Mouse (Mus musculus): ENCODE data around the gene Qtrt1. TPM values are rescaled to one million over a fixed set of nuclear protein-coding genes. Genes with fewer than 3 reads are reported as not detected.

The Qtrt1 gene
- total and polyA plus RNA-seq, 3 experiments = 8.3 to 20.8 (median 8.5) TPM

DNA sequence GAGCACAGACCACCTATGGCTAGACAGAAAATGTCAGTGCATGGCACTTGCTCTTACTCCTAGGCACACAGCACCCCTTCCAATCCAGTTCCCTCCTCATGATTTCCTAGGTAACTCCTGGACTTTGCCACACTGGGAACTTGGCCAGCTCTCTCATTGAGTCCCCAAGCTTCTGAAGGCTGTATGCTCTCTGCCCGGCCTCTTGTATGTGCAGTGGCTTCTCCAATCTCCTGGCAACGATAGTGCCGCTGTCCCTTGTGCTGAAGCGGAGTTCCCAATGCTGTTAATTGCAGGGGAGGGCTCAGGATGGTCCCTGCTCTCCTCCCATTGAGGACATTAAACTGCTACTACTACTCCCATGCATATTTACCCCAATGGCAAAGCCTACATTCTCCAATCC is 3.7 kb upstream of the Qtrt1 start:
- Histone ChIP-seq H3K36me3 (ENCODE audit: control insufficient read depth, insufficient read depth, low read length) (no peaks in the 10 kb centered on the region), H3K27me3 (ENCODE audit: control insufficient read depth, insufficient read depth, low read length) (no peaks in the 10 kb centered on the region), H3K27ac (no peak overlapping the region), H3K79me2 (replicated peaks; ENCODE audit: control insufficient read depth, insufficient read depth, low read length) (no peaks in the 10 kb centered on the region), H3K9ac (ENCODE audit: low read depth, low read length) (no peak overlapping the region), H3K4me1 (ENCODE audit: control insufficient read depth, insufficient read depth, low read length) (peaks cover 1% of the 10 kb centered on the region; the same call in 1 of the 2 replicates), H3K4me3 (no peak overlapping the region)
- intact Hi-C loops (cut with DNase I) = no loop called here
- 10% methylated on average over 4 of the region's 4 CpGs for WGBS
- TF ChIP-seq CTCF (IDR thresholded peaks at IDR 0.05) = no peak
- no peak for TF ChIP-seq EP300 (IDR thresholded peaks at IDR 0.05; ENCODE audit: insufficient read depth, low read depth, low read length)
- no peak for TF ChIP-seq POLR2A (IDR thresholded peaks at IDR 0.05; ENCODE audit: insufficient read depth, low read depth, low read length)
- no peak for DNase-seq

DNA sequence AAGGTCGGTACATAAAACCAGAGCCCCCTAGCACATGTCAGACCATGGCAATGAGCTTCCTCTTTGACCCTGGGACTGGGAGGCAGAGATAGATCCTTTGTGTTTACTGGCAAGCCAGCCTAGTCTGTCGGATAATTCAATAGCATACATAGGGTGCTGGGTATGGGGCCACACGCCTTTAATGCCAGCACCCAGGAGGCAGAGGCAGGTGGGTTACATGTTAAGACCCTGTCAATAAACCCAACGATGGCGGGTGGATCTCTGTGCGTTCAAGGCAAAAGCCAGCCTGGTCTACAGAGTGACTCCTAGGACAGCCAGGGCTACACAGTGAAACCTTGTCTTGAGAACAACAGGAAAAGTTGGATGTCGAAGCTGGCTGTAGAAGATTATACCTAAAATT is 3.0 kb upstream of the Qtrt1 start:
- no peaks in the 10 kb centered on the region for H3K27me3 ChIP-seq (ENCODE audit: control insufficient read depth, insufficient read depth, low read length)
- no peaks in the 10 kb centered on the region for H3K79me2 ChIP-seq (replicated peaks; ENCODE audit: control insufficient read depth, insufficient read depth, low read length)
- peaks cover 1% of the 10 kb centered on the region; the same call in 1 of the 2 replicates for H3K4me1 ChIP-seq (ENCODE audit: control insufficient read depth, insufficient read depth, low read length)
- no peak overlapping the region for H3K9ac ChIP-seq (ENCODE audit: low read depth, low read length)
- WGBS = 67% methylated on average over 7 of the region's 7 CpGs
- TF ChIP-seq CTCF (IDR thresholded peaks at IDR 0.05) = no peak
- no peak for TF ChIP-seq POLR2A (IDR thresholded peaks at IDR 0.05; ENCODE audit: insufficient read depth, low read depth, low read length)
- TF ChIP-seq EP300 (IDR thresholded peaks at IDR 0.05; ENCODE audit: insufficient read depth, low read depth, low read length) = no peak
- no peak overlapping the region for H3K4me3 ChIP-seq
- DNase-seq = no peak
- no peaks in the 10 kb centered on the region for H3K36me3 ChIP-seq (ENCODE audit: control insufficient read depth, insufficient read depth, low read length)
- intact Hi-C loops (cut with DNase I) = no loop called here
- no peak overlapping the region for H3K27ac ChIP-seq

DNA sequence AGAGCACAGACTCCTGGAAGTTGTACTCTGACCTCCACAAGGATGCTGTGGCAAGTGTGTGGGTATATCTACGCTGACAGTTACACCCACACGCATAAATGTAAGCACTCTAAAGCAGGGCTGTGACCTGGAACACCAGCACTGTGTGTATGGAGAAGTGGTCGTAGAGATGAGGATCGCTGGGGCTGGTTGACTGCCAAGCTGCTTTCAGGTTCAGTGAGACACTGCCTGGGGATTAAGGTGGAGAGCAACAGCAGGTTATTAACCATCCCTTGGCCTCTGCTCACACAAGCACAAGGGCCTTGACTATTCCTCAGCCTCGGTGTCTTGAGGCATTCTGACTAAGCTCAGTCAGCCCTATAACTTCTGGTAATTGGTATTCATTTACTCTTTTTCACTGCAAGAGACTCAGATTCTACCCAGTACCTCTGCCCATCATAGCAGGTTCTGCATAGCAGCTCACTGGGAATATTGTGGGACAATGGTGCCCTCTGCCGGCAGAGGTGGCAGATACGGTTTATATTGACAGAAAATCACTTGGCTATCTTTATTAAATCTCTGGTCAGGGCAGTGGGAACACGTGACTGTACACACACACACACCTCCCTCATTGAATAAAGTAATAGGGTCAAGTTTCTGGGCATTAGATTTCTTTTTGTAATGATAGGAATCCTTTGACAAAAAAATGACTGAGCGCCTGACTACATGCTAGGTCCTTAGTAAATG is 1.9 kb upstream of the Qtrt1 start:
- H3K9ac ChIP-seq (ENCODE audit: low read depth, low read length) = no peak overlapping the region
- H3K4me3 ChIP-seq = no peak overlapping the region
- H3K79me2 ChIP-seq (replicated peaks; ENCODE audit: control insufficient read depth, insufficient read depth, low read length) = no peaks in the 10 kb centered on the region
- no peaks in the 10 kb centered on the region for H3K36me3 ChIP-seq (ENCODE audit: control insufficient read depth, insufficient read depth, low read length)
- H3K27ac ChIP-seq = no peak overlapping the region
- intact Hi-C loops (cut with DNase I) = loop anchor here (1.0 to 5.0 kb wide), 3 partner anchors 43 to 167 kb away; no protein-coding TSS in a partner anchor
- peaks cover 1% of the 10 kb centered on the region; the same call in 1 of the 2 replicates for H3K4me1 ChIP-seq (ENCODE audit: control insufficient read depth, insufficient read depth, low read length)
- 34% methylated on average over 9 of the region's 9 CpGs for WGBS
- no peaks in the 10 kb centered on the region for H3K27me3 ChIP-seq (ENCODE audit: control insufficient read depth, insufficient read depth, low read length)
- TF ChIP-seq EP300 (IDR thresholded peaks at IDR 0.05; ENCODE audit: insufficient read depth, low read depth, low read length) = peak; percentile 84; the same call in 1 of the 2 replicates
- TF ChIP-seq CTCF (IDR thresholded peaks at IDR 0.05) = peak; percentile 87
- no peak for TF ChIP-seq POLR2A (IDR thresholded peaks at IDR 0.05; ENCODE audit: insufficient read depth, low read depth, low read length)
- DNase-seq = peak; percentile 77 to 87

DNA sequence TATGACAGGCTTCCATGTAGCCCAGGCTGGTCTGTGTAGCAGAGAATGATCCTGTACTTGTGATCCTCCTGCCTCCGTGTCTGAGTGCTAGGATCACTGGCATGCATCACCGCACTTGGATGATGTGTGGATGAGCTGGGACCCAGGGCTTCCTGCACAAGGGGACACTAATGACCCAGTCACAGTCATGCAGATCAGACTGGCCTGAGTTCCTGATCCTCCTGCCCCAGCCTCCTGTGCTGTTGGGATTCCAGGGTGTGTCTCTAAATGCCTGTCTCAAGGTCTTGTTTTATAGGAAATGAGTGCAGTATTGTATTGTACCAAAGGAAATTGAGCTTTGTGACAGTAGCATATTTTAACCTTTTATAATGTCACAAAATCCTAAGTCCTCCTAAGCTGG is 6.2 kb downstream of the Qtrt1 start:
- H3K36me3 ChIP-seq (ENCODE audit: control insufficient read depth, insufficient read depth, low read length) = no peaks in the 10 kb centered on the region
- intact Hi-C loops (cut with DNase I) = no loop called here
- TF ChIP-seq POLR2A (IDR thresholded peaks at IDR 0.05; ENCODE audit: insufficient read depth, low read depth, low read length) = no peak
- no peak for TF ChIP-seq EP300 (IDR thresholded peaks at IDR 0.05; ENCODE audit: insufficient read depth, low read depth, low read length)
- no peak for TF ChIP-seq CTCF (IDR thresholded peaks at IDR 0.05)

DNA sequence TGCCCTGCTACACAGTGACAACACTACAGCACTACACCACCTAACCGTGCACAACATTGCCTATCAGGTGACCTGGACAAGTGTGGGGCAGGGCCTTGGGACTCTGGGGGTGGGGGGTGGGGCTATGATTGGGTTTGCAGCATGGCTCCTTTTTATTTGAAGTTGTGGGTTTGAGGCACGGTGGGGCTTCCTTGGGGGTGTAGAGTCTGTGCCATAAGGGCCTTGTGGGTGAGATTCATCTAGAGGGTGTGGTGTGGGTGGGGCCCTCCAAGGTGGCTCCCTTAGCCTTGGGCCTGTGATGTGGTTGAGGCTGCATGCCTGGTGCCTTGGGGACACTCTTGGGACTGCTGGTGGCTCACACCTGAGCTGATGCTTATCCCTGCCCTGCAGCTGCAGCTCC is 8.0 kb downstream of the Qtrt1 start:
- H3K36me3 ChIP-seq (ENCODE audit: control insufficient read depth, insufficient read depth, low read length) = no peaks in the 10 kb centered on the region
- no peak for DNase-seq
- no peak overlapping the region for H3K27ac ChIP-seq
- 78% methylated on average over 2 of the region's 2 CpGs for WGBS
- H3K9ac ChIP-seq (ENCODE audit: low read depth, low read length) = no peak overlapping the region
- H3K27me3 ChIP-seq (ENCODE audit: control insufficient read depth, insufficient read depth, low read length) = no peaks in the 10 kb centered on the region
- TF ChIP-seq EP300 (IDR thresholded peaks at IDR 0.05; ENCODE audit: insufficient read depth, low read depth, low read length) (no peak), CTCF (IDR thresholded peaks at IDR 0.05) (no peak), POLR2A (IDR thresholded peaks at IDR 0.05; ENCODE audit: insufficient read depth, low read depth, low read length) (no peak)
- H3K4me1 ChIP-seq (ENCODE audit: control insufficient read depth, insufficient read depth, low read length) = no peaks in the 10 kb centered on the region; the same call in 1 of the 2 replicates
- intact Hi-C loops (cut with DNase I) = no loop called here
- H3K4me3 ChIP-seq = no peak overlapping the region
- H3K79me2 ChIP-seq (replicated peaks; ENCODE audit: control insufficient read depth, insufficient read depth, low read length) = no peaks in the 10 kb centered on the region

More for the DNA sequence above, 6.2 kb downstream of the Qtrt1 start:
- H3K27ac ChIP-seq = no peak overlapping the region
- no peak overlapping the region for H3K4me3 ChIP-seq
- no peak for DNase-seq
- H3K4me1 ChIP-seq (ENCODE audit: control insufficient read depth, insufficient read depth, low read length) = no peaks in the 10 kb centered on the region
- no peaks in the 10 kb centered on the region for H3K79me2 ChIP-seq (replicated peaks; ENCODE audit: control insufficient read depth, insufficient read depth, low read length)
- WGBS = 96% methylated on average over 2 of the region's 2 CpGs
- no peak overlapping the region for H3K9ac ChIP-seq (ENCODE audit: low read depth, low read length)
- H3K27me3 ChIP-seq (ENCODE audit: control insufficient read depth, insufficient read depth, low read length) = no peaks in the 10 kb centered on the region
